Mouse (Mus musculus): Measurements from ENCODE around the gene Zfp566. TPM values are rescaled to one million over a fixed set of nuclear protein-coding genes. Genes with fewer than 3 reads are reported as not detected.
"Not testable (repeated sequence)": the region's sequence is repeated elsewhere in the genome, so short reads cannot be mapped to it uniquely, and the experiment has no call there.

Zfp566 gene
- total and polyA plus RNA-seq, 3 experiments = 4.9 to 9.1 (median 6.5) TPM

- DNase-seq (ENCODE audit: extremely low read depth) = peak; percentile 84
- Histone ChIP-seq H3K27ac (ENCODE audit: insufficient read depth, low read depth) (peak within 1 kb of the TSS; percentile 31; the same call in 1 of the 2 replicates), H3K9ac (ENCODE audit: insufficient read depth, low read depth) (peak within 1 kb of the TSS; percentile 72), H3K79me2 (replicated peaks; ENCODE audit: control insufficient read depth, extremely low read depth, insufficient read depth, poor library complexity, severe bottlenecking) (peaks cover 6% of the 10 kb centered on the region), H3K36me3 (replicated peaks in 1 of 2; ENCODE audit: control insufficient read depth in 1 of 2, insufficient read depth in 1 of 2, low read length in 1 of 2) (peaks cover 0 to 14% of the 10 kb centered on the region in 2 experiments), H3K4me1 (ENCODE audit: control insufficient read depth in 1 of 2, insufficient read depth in 2 of 2) (peaks cover 0 to 10% of the 10 kb centered on the region in 2 experiments; a peak in 2 of 4 replicates), H3K27me3 (replicated peaks) (no peaks in the 10 kb centered on the region), H3K4me2 (ENCODE audit: insufficient read depth, low read depth, poor library complexity, severe bottlenecking) (peak within 1 kb of the TSS; percentile 76), H3K4me3 (replicated peaks in 1 of 3; ENCODE audit: low read depth in 2 of 3, low read length in 2 of 3, poor library complexity in 1 of 3) (peak within 1 kb of the TSS; percentile 64 to 83 (median 77)), H3K9me3 (replicated peaks; ENCODE audit: low read length) (peaks cover 5% of the 10 kb centered on the region)
- dilution Hi-C loops (cut with MboI; ENCODE audit: extremely low pct_ligation_motif_present, extremely low pct_unique_long_range_greater_than_20kb, low sequenced_read_pairs) = no loop called here
- in situ Hi-C loops (cut with MboI; ENCODE audit: low pct_ligation_motif_present, low pct_unique_long_range_greater_than_20kb, low sequenced_read_pairs) = no loop called here
- TF ChIP-seq TBP (conservative IDR thresholded peaks at IDR 0.05; ENCODE audit: low read depth, low read length) = 0 out of 2 replicates have a peak, but pooled peaks have one; percentile 17
- TF ChIP-seq IRF4 (IDR thresholded peaks at IDR 0.05; ENCODE audit: low read depth, low read length) = peak; percentile 11; the same call in 1 of the 2 replicates
- no peak for TF ChIP-seq MAFK (IDR thresholded peaks at IDR 0.05; ENCODE audit: insufficient replicate concordance, low read length)
- TF ChIP-seq SIN3A (IDR thresholded peaks at IDR 0.05; ENCODE audit: low read length) = peak; percentile 72
- TF ChIP-seq BHLHE40 (IDR thresholded peaks at IDR 0.05; ENCODE audit: low read depth, low read length) = no peak; the same call in 1 of the 2 replicates
- no peak for TF ChIP-seq JUN (IDR thresholded peaks at IDR 0.05; ENCODE audit: insufficient read depth, low read depth, low read length)
- TF ChIP-seq MYC (IDR thresholded peaks at IDR 0.05; ENCODE audit: low read depth, low read length) = no peak
- no peak for TF ChIP-seq USF2 (conservative IDR thresholded peaks at IDR 0.05; ENCODE audit: low read depth, low read length)
- peak; percentile 84 for TF ChIP-seq NRF1 (IDR thresholded peaks at IDR 0.05; ENCODE audit: low read depth, low read length)
- TF ChIP-seq E2F4 (IDR thresholded peaks at IDR 0.05; ENCODE audit: insufficient replicate concordance, low read depth, low read length) = no peak
- peak; percentile 94 for TF ChIP-seq POLR2A (IDR thresholded peaks at IDR 0.05; ENCODE audit: low read depth, low read length)
- no peak for TF ChIP-seq UBTF (IDR thresholded peaks at IDR 0.05; ENCODE audit: low read depth, low read length)
- peak; percentile 44 for TF ChIP-seq HCFC1 (IDR thresholded peaks at IDR 0.05; ENCODE audit: low read depth, low read length)
- peak; percentile 79 for TF ChIP-seq POLR2AphosphoS2 (IDR thresholded peaks at IDR 0.05; ENCODE audit: low read depth, low read length)
- TF ChIP-seq ZMIZ1 (IDR thresholded peaks at IDR 0.05; ENCODE audit: low read depth, low read length) = peak; percentile 83; the same call in 1 of the 2 replicates
- TF ChIP-seq NELFE (IDR thresholded peaks at IDR 0.05; ENCODE audit: low read depth, low read length) = peak; percentile 91
- TF ChIP-seq CHD2 (IDR thresholded peaks at IDR 0.05; ENCODE audit: low read length) = peak; percentile 41; the same call in 1 of the 2 replicates
- TF ChIP-seq TCF12 (IDR thresholded peaks at IDR 0.05; ENCODE audit: low read depth, low read length) = peak; percentile 79
Measured at GRCm38 (mm10) chr7:30121308-30122187, 31.2 kb upstream of the Zfp566 start, which contains the start of gene Zfp382. Gene Zfp382, plus strand, starts transcription at chr7:30121942.

DNA sequence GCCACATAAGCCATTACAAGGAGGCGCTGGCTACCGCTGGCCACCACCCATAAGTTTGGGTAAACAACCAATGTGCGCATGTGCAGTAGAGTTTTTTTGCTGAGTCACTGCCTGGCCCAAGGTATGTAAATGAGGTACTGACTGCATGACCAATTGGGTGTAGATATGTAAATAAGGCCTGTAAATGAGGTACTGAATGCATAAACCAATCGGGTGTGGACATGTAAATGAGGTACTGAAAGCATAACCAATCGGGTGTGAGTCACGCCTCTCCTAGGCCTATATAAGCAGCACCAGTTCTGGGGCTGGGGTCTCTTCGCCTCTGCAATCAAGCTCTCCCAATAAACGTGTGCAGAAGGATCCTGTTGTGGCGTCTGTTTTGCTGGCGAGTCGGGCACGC, 27.6 kb upstream of the Zfp566 start:
- DNase-seq (ENCODE audit: extremely low read depth); dilution Hi-C loops (cut with MboI; ENCODE audit: extremely low pct_ligation_motif_present, extremely low pct_unique_long_range_greater_than_20kb, low sequenced_read_pairs); in situ Hi-C loops (cut with MboI; ENCODE audit: low pct_ligation_motif_present, low pct_unique_long_range_greater_than_20kb, low sequenced_read_pairs); H3K27me3 ChIP-seq (replicated peaks); H3K4me2 ChIP-seq (ENCODE audit: insufficient read depth, low read depth, poor library complexity, severe bottlenecking); H3K27ac ChIP-seq (ENCODE audit: insufficient read depth, low read depth); H3K4me3 ChIP-seq (replicated peaks in 1 of 3; ENCODE audit: low read depth in 2 of 3, low read length in 2 of 3, poor library complexity in 1 of 3); H3K9ac ChIP-seq (ENCODE audit: insufficient read depth, low read depth); H3K4me1 ChIP-seq (ENCODE audit: control insufficient read depth in 1 of 2, insufficient read depth in 2 of 2); H3K36me3 ChIP-seq (replicated peaks in 1 of 2; ENCODE audit: control insufficient read depth in 1 of 2, insufficient read depth in 1 of 2, low read length in 1 of 2); H3K79me2 ChIP-seq (replicated peaks; ENCODE audit: control insufficient read depth, extremely low read depth, insufficient read depth, poor library complexity, severe bottlenecking): not testable (repeated sequence)
- H3K9me3 ChIP-seq (replicated peaks; ENCODE audit: low read length) = peaks cover 15% of the 10 kb centered on the region

All from CH12.LX (cell line).